Mouse (Mus musculus) CH12F3 (cell line): ENCODE data around the gene Ccdc87.

Experiments used
- in situ Hi-C: fragments of 300-500 bp; cut with MboI; formaldehyde crosslinking; loops from 2 replicates; pipeline ENCODE4 v1.14.3; 2020; ENCODE audit warnings: low sequenced_read_pairs

Ccdc87 gene

GRCm38 (mm10) chr19:4889791-4890190 lies 50.6 kb downstream of the Ccdc87 start:
- in situ Hi-C loops = no loop called here

DNA sequence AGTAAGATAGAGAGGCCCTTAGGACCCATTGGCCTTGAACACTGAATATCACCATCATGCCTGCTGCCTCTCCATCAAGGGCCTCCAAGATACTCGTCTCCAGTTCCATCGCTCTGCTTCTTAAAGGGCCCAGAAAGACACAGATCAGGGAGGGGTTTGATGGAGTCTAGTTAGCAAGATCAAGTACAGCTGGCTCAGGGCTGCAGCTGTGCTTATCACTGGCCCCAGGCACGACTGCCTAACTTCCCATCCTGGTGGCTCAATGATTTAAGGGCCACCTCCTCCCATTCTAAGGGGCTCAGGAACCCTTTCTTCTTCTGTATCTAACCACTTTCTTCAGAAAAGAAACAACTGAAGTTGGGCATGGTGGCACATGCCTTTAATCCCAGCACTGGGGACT lies 52.6 kb downstream of the Ccdc87 start:
- in situ Hi-C loops = no loop called here
